Mouse (Mus musculus): Measurements from ENCODE around the gene Fgf10. TPM values are rescaled to one million over a fixed set of nuclear protein-coding genes. Genes with fewer than 3 reads are reported as not detected.

Fgf10 gene
- polyA plus RNA-seq, 1 experiment from 2014 or later = not detected

- no peaks in the 10 kb centered on the region for H3K36me3 ChIP-seq (ENCODE audit: inconsistent target)
- 80% methylated on average over 3 of the region's 3 CpGs for WGBS (ENCODE audit: missing documents)
- no peak overlapping the region for H3K27ac ChIP-seq
- H3K79me2 ChIP-seq (ENCODE audit: inconsistent target) = no peaks in the 10 kb centered on the region
- H3K4me3 ChIP-seq (ENCODE audit: inconsistent target) = no peak overlapping the region
Measured at GRCm38 (mm10) chr13:118705716-118706115, 36.1 kb downstream of the Fgf10 start.

- WGBS (ENCODE audit: missing documents) = 92% methylated on average over 1 of the region's 1 CpGs
- H3K27ac ChIP-seq = no peak overlapping the region
- H3K79me2 ChIP-seq (ENCODE audit: inconsistent target) = no peaks in the 10 kb centered on the region
Measured at GRCm38 (mm10) chr13:118709912-118710311, 40.3 kb downstream of the Fgf10 start.

GRCm38 (mm10) chr13:118713626-118714150 lies 44.1 kb downstream of the Fgf10 start:
- no peaks in the 10 kb centered on the region for H3K36me3 ChIP-seq (ENCODE audit: inconsistent target)
- WGBS (ENCODE audit: missing documents) = 4% methylated on average over 12 of the region's 14 CpGs

More at GRCm38 (mm10) chr13:118709912-118710311, 40.3 kb downstream of the Fgf10 start:
- Histone ChIP-seq H3K36me3 (ENCODE audit: inconsistent target) (no peaks in the 10 kb centered on the region), H3K4me3 (ENCODE audit: inconsistent target) (no peak overlapping the region)

GRCm38 (mm10) chr13:118714284-118715065 lies 44.9 kb downstream of the Fgf10 start:
- H3K27ac ChIP-seq = no peak overlapping the region
- no peaks in the 10 kb centered on the region for H3K36me3 ChIP-seq (ENCODE audit: inconsistent target)
- no peak overlapping the region for H3K4me3 ChIP-seq (ENCODE audit: inconsistent target)
- WGBS (ENCODE audit: missing documents) = 4% methylated on average over 29 of the region's 36 CpGs
- no peaks in the 10 kb centered on the region for H3K79me2 ChIP-seq (ENCODE audit: inconsistent target)

More at GRCm38 (mm10) chr13:118713626-118714150, 44.1 kb downstream of the Fgf10 start:
- Histone ChIP-seq H3K27ac (no peak overlapping the region), H3K79me2 (ENCODE audit: inconsistent target) (no peaks in the 10 kb centered on the region), H3K4me3 (ENCODE audit: inconsistent target) (no peak overlapping the region)

GRCm38 (mm10) chr13:118715066-118716018 lies 45.8 kb downstream of the Fgf10 start:
- no peaks in the 10 kb centered on the region for H3K36me3 ChIP-seq (ENCODE audit: inconsistent target)
- no peak overlapping the region for H3K4me3 ChIP-seq (ENCODE audit: inconsistent target)
- 7% methylated on average over 31 of the region's 31 CpGs for WGBS (ENCODE audit: missing documents)
- H3K79me2 ChIP-seq (ENCODE audit: inconsistent target) = no peaks in the 10 kb centered on the region
- H3K27ac ChIP-seq = no peak overlapping the region

GRCm38 (mm10) chr13:118716265-118716664 lies 46.7 kb downstream of the Fgf10 start:
- WGBS (ENCODE audit: missing documents) = 28% methylated on average over 8 of the region's 8 CpGs
- no peaks in the 10 kb centered on the region for H3K79me2 ChIP-seq (ENCODE audit: inconsistent target)
- H3K27ac ChIP-seq = no peak overlapping the region
- no peak overlapping the region for H3K4me3 ChIP-seq (ENCODE audit: inconsistent target)
- no peaks in the 10 kb centered on the region for H3K36me3 ChIP-seq (ENCODE audit: inconsistent target)

- H3K4me3 ChIP-seq (ENCODE audit: inconsistent target) = no peak overlapping the region
- no peaks in the 10 kb centered on the region for H3K79me2 ChIP-seq (ENCODE audit: inconsistent target)
Measured at GRCm38 (mm10) chr13:118716726-118717125, 47.1 kb downstream of the Fgf10 start.

GRCm38 (mm10) chr13:118718396-118718795 lies 48.8 kb downstream of the Fgf10 start:
- Histone ChIP-seq H3K4me3 (ENCODE audit: inconsistent target) (no peak overlapping the region), H3K27ac (no peak overlapping the region), H3K36me3 (ENCODE audit: inconsistent target) (no peaks in the 10 kb centered on the region), H3K79me2 (ENCODE audit: inconsistent target) (no peaks in the 10 kb centered on the region)
- 76% methylated on average over 3 of the region's 3 CpGs for WGBS (ENCODE audit: missing documents)

More at GRCm38 (mm10) chr13:118716726-118717125, 47.1 kb downstream of the Fgf10 start:
- no peak overlapping the region for H3K27ac ChIP-seq
- WGBS (ENCODE audit: missing documents) = 94% methylated on average over 1 of the region's 1 CpGs
- no peaks in the 10 kb centered on the region for H3K36me3 ChIP-seq (ENCODE audit: inconsistent target)

GRCm38 (mm10) chr13:118721668-118722067 lies 52.1 kb downstream of the Fgf10 start:
- Histone ChIP-seq H3K27ac (no peak overlapping the region), H3K79me2 (ENCODE audit: inconsistent target) (no peaks in the 10 kb centered on the region), H3K36me3 (ENCODE audit: inconsistent target) (no peaks in the 10 kb centered on the region), H3K4me3 (ENCODE audit: inconsistent target) (no peak overlapping the region)
- 62% methylated on average over 1 of the region's 1 CpGs for WGBS (ENCODE audit: missing documents)

GRCm38 (mm10) chr13:118731850-118732552 lies 62.4 kb downstream of the Fgf10 start:
- H3K36me3 ChIP-seq (ENCODE audit: inconsistent target) = no peaks in the 10 kb centered on the region
- 53% methylated on average over 12 of the region's 12 CpGs for WGBS (ENCODE audit: missing documents)
- H3K4me3 ChIP-seq (ENCODE audit: inconsistent target) = no peak overlapping the region
- no peaks in the 10 kb centered on the region for H3K79me2 ChIP-seq (ENCODE audit: inconsistent target)
- no peak overlapping the region for H3K27ac ChIP-seq

- Histone ChIP-seq H3K27ac (no peak overlapping the region), H3K79me2 (ENCODE audit: inconsistent target) (no peaks in the 10 kb centered on the region)
- 89% methylated on average over 2 of the region's 2 CpGs for WGBS (ENCODE audit: missing documents)
Measured at GRCm38 (mm10) chr13:118739854-118740411, 70.3 kb downstream of the Fgf10 start.

GRCm38 (mm10) chr13:118742788-118743187 lies 73.2 kb downstream of the Fgf10 start:
- Histone ChIP-seq H3K27ac (no peak overlapping the region), H3K79me2 (ENCODE audit: inconsistent target) (no peaks in the 10 kb centered on the region), H3K36me3 (ENCODE audit: inconsistent target) (no peaks in the 10 kb centered on the region), H3K4me3 (ENCODE audit: inconsistent target) (no peak overlapping the region)
- 86% methylated on average over 4 of the region's 4 CpGs for WGBS (ENCODE audit: missing documents)

More at GRCm38 (mm10) chr13:118739854-118740411, 70.3 kb downstream of the Fgf10 start:
- no peaks in the 10 kb centered on the region for H3K36me3 ChIP-seq (ENCODE audit: inconsistent target)
- H3K4me3 ChIP-seq (ENCODE audit: inconsistent target) = no peak overlapping the region

GRCm38 (mm10) chr13:118744806-118745205 lies 75.2 kb downstream of the Fgf10 start:
- no peaks in the 10 kb centered on the region for H3K36me3 ChIP-seq (ENCODE audit: inconsistent target)
- H3K27ac ChIP-seq = no peak overlapping the region
- no peaks in the 10 kb centered on the region for H3K79me2 ChIP-seq (ENCODE audit: inconsistent target)
- 90% methylated on average over 7 of the region's 7 CpGs for WGBS (ENCODE audit: missing documents)
- H3K4me3 ChIP-seq (ENCODE audit: inconsistent target) = no peak overlapping the region

- Histone ChIP-seq H3K27ac (no peak overlapping the region), H3K36me3 (ENCODE audit: inconsistent target) (no peaks in the 10 kb centered on the region), H3K4me3 (ENCODE audit: inconsistent target) (no peak overlapping the region), H3K79me2 (ENCODE audit: inconsistent target) (no peaks in the 10 kb centered on the region)
- WGBS (ENCODE audit: missing documents) = 89% methylated on average over 3 of the region's 4 CpGs
Measured at GRCm38 (mm10) chr13:118746427-118746826, 76.8 kb downstream of the Fgf10 start.
